Mouse (Mus musculus) erythroblast, embryonic 14.5 days (primary cell): ENCODE data around the gene Anapc7.

Source experiments
- GATA1 ChIP-seq: IDR thresholded peaks from 2 replicates; pipeline ENCODE4 v1.6.1; 2012; ENCODE audit warnings: low read length, inconsistent platforms, mixed read lengths
- TAL1 ChIP-seq: IDR thresholded peaks from 3 replicates; pipeline ENCODE4 v1.6.1; 2012; ENCODE audit warnings: low read length, inconsistent platforms, mixed read lengths

DNA sequence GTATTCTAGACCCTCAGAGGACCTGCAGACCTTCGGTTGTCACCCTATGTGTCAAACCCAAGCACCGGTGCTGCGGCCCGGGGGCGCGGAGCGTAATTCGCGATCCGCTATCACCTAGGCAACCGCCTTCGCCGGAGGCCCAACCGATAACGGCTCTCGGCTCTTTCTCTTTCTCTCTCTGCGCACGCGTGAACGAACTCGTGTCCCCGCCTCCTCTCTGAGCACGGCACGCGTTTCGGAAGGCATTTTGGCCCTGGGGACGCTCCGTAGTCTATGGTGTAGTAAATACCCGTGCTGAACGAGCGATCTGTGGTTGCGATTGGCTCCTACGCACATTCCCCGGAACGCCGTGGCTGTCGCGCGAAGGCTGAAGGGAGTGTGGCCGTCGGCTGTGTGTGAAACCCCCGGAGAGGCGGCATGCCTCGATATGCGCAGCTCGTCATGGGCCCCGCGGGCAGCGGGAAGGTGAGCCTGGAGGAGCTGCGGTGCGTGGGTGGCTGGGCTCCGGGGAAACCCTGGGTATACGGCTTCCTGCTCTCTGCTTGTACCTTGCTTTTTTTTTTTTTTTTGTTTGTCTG lies 49.2 kb upstream of the Anapc7 start, which contains the start of gene Fam216a:
- TF ChIP-seq TAL1: no peak
- peak; percentile 95 for TF ChIP-seq GATA1
